Mouse (Mus musculus): Measurements from ENCODE around the gene Iqcf1. TPM values are rescaled to one million over a fixed set of nuclear protein-coding genes. Genes with fewer than 3 reads are reported as not detected.
"Not testable (repeated sequence)": the region's sequence is repeated elsewhere in the genome, so short reads cannot be mapped to it uniquely, and the experiment has no call there.

Gene Iqcf1
- polyA plus RNA-seq, 1 experiment from 2014 or later: not detected

DNA sequence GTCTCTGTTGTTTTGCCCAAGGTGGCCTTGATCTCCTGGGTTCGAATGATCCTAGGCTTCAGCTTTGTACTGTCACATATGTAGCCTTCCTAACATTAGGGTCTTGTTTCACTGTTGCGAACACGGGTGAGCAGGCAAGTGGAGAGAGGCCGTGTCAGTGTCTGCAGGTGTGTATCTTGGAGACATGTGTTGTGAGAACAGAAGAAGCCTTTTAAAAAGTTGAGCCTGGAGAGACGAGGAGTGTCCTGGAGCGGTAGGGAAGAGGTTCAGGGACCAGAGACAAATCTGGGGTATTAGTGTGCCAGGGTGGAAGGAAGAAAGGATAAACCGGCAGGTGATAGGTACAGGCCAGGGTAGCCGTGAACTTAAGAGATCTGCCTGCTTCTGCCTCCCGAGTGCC is 21.7 kb upstream of the Iqcf1 start:
- DNase-seq (ENCODE audit: low spot score): no peak
- H3K36me3 ChIP-seq: peaks cover 36% of the 10 kb centered on the region
- peaks cover 46% of the 10 kb centered on the region for H3K4me1 ChIP-seq
- H3K4me3 ChIP-seq: peak overlapping the region; percentile 83
- H3K27ac ChIP-seq: 0 out of 2 replicates have a peak overlapping the region, but pooled peaks have one; percentile 84
- H3K27me3 ChIP-seq (ENCODE audit: insufficient read depth, poor library complexity, severe bottlenecking): peaks cover 7% of the 10 kb centered on the region; the same call in 1 of the 2 replicates
- no peaks in the 10 kb centered on the region for H3K9me3 ChIP-seq
- WGBS: 77% methylated on average over 9 of the region's 9 CpGs

DNA sequence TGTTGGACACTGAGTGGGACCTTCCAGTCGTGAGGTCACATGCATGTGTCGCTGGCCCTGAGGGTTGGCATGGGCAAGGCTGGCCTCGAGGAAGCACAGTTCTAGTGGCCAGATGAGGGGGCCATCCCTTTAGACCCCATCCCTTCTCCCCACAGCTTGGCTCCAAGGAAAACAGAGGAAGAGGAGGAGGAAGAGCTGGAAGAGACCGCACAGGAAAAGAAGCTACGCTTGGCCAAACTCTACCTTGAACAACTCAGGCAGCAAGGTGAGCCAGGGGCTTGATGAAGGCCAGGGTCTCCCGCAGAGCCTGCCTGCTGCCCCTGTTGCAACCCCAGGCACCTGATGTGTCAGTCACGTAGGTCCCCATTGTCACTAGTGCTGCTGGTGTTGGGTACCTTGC is 19.2 kb upstream of the Iqcf1 start:
- Histone ChIP-seq H3K4me3 (no peak overlapping the region), H3K36me3 (peaks cover 60% of the 10 kb centered on the region), H3K27me3 (ENCODE audit: insufficient read depth, poor library complexity, severe bottlenecking) (no peaks in the 10 kb centered on the region), H3K9me3 (no peaks in the 10 kb centered on the region), H3K4me1 (peaks cover 27% of the 10 kb centered on the region), H3K27ac (no peak overlapping the region)
- no peak for DNase-seq (ENCODE audit: low spot score)
- WGBS: 91% methylated on average over 7 of the region's 7 CpGs

DNA sequence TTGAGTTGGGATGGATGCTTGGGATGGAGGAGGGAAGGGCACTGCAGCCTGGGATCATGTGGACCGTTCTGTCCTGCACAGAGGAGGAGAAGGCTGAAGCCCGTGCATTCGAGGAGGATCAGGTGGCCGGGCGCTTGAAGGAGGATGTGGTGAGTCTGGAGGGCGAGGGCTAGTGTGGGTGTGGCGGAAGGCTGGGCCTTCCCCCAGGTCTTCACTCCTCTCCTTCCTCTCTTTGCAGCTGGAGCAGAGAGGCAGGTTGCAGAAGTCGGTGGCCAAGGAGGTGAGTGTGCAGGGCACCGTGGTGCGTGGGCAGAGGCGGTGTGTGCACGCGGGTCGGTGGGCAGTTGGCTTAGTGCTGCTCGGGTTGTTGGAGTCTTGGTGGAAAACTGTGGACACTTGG is 18.7 kb upstream of the Iqcf1 start:
- DNase-seq (ENCODE audit: low spot score): no peak
- H3K27me3 ChIP-seq (ENCODE audit: insufficient read depth, poor library complexity, severe bottlenecking): no peaks in the 10 kb centered on the region
- H3K27ac ChIP-seq: no peak overlapping the region
- H3K9me3 ChIP-seq: no peaks in the 10 kb centered on the region
- peaks cover 22% of the 10 kb centered on the region for H3K4me1 ChIP-seq
- H3K36me3 ChIP-seq: peaks cover 65% of the 10 kb centered on the region
- H3K4me3 ChIP-seq: no peak overlapping the region
- 94% methylated on average over 15 of the region's 15 CpGs for WGBS

DNA sequence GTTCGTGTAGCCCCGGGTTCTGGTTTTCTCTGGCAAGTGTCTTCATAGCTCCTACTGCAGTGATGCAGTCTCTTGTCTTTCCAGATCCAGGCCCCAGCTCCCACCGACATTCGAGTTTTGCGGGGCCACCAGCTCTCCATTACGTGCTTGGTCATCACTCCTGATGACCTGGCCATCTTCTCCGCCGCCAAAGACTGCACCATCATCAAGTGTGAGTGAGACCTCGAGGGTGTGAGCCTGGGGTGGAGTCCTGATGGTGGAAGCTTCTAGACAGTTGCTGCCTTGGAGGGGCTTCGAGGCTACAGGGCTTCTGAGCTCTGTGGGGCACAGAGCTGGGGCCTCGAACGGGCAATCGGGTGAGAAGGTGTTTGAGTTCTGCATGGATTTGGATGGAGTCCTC is 18.1 kb upstream of the Iqcf1 start:
- Histone ChIP-seq H3K27ac (no peak overlapping the region), H3K27me3 (ENCODE audit: insufficient read depth, poor library complexity, severe bottlenecking) (no peaks in the 10 kb centered on the region), H3K36me3 (peaks cover 69% of the 10 kb centered on the region), H3K4me3 (no peak overlapping the region), H3K4me1 (peaks cover 16% of the 10 kb centered on the region), H3K9me3 (no peaks in the 10 kb centered on the region)
- DNase-seq (ENCODE audit: low spot score): no peak
- WGBS: 92% methylated on average over 13 of the region's 13 CpGs

DNA sequence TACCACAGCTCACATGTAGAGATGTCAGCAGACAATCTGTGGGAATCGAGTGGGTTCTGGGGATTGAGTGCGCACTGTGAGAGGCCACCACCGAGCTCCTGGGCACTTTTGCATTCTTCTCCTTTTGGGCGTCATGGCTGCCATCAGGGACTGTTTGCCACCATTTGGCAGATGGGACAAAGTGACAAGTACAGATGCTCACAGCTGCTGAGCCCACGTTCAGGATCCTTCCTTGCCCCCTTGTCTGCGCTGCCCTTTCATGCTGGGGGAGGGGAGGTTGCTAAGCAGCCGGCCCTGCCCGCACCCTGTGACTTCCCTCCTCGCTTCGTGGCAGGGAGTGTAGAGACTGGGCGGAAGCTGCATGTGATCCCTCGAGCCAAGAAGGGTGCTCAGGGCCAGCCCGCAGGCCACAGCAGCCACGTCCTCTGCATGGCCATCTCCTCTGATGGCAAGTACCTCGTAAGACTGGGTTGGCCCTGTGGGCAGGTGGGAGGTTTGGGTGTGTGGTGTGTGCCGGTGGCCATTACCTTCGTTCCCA is 17.1 kb upstream of the Iqcf1 start:
- Histone ChIP-seq H3K9me3 (no peaks in the 10 kb centered on the region), H3K27me3 (ENCODE audit: insufficient read depth, poor library complexity, severe bottlenecking) (no peaks in the 10 kb centered on the region), H3K4me3 (no peak overlapping the region), H3K4me1 (peaks cover 13% of the 10 kb centered on the region), H3K36me3 (peaks cover 69% of the 10 kb centered on the region), H3K27ac (no peak overlapping the region)
- no peak for DNase-seq (ENCODE audit: low spot score)
- WGBS: 87% methylated on average over 17 of the region's 17 CpGs

DNA sequence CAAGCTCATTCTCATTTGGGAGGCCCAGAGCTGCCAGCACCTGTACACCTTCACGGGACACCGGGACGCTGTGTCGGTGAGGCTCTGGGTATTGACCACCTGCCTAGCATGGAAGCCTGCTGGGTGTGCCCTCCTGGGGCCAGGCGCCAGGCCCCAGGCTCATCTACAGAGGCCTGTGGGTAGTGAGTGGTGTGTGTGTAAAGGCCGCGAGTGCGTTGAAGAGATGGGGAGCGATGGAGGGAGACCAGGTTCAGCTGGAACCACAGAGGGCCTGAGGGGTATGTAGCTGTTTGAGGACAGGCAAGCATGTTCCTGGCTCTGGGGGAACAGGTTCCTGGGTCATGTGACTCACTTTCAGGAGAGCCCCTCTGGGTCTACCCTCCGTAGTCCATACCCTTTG is 16.6 kb upstream of the Iqcf1 start:
- Histone ChIP-seq H3K36me3 (peaks cover 69% of the 10 kb centered on the region), H3K27ac (no peak overlapping the region), H3K4me3 (no peak overlapping the region), H3K27me3 (ENCODE audit: insufficient read depth, poor library complexity, severe bottlenecking) (no peaks in the 10 kb centered on the region), H3K9me3 (no peaks in the 10 kb centered on the region), H3K4me1 (peaks cover 8% of the 10 kb centered on the region)
- 96% methylated on average over 10 of the region's 10 CpGs for WGBS
- no peak for DNase-seq (ENCODE audit: low spot score)

DNA sequence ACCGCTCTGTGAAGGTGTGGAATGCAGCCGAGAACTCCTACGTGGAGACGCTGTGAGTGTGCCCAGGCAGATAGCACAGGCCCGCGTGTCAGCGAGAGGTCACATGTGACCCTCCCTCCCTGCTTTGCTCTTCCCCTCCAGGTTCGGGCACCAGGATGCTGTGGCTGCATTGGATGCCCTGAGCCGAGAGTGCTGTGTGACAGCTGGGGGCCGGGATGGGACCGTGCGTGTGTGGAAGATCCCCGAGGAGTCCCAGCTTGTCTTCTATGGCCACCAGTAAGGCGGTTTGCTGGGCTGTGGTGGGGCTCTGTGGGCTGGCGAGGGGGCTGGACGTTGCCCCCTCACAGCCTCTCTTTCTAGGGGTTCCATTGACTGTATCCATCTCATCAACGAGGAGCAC is 16.2 kb upstream of the Iqcf1 start:
- no peaks in the 10 kb centered on the region for H3K27me3 ChIP-seq (ENCODE audit: insufficient read depth, poor library complexity, severe bottlenecking)
- no peaks in the 10 kb centered on the region for H3K9me3 ChIP-seq
- DNase-seq (ENCODE audit: low spot score): no peak
- H3K4me1 ChIP-seq: 0 out of 2 replicates have a peak, but pooled peaks cover 6% of the 10 kb centered on the region
- peaks cover 69% of the 10 kb centered on the region for H3K36me3 ChIP-seq
- WGBS: 87% methylated on average over 17 of the region's 17 CpGs
- H3K27ac ChIP-seq: no peak overlapping the region
- H3K4me3 ChIP-seq: no peak overlapping the region

DNA sequence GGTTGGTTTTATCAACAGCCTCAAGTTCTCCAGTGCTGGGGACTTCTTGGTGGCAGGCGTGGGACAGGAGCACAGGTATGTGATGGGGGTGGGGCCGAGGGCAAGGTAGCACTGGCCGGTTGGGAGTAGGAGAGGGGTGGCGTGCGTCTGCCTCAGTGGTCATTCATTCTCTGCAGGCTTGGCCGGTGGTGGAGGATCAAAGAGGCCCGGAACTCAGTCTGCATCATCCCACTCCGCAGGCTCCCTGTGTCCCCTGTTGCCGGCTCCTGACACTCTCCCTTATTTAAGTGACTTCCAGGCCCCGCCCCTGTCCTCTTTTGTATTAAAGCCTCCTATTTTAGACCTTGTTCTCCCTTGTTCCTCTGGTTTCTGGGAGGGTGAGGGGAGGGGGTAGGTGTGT is 14.7 kb upstream of the Iqcf1 start:
- H3K36me3 ChIP-seq: peaks cover 60% of the 10 kb centered on the region
- WGBS: 85% methylated on average over 10 of the region's 10 CpGs

DNA sequence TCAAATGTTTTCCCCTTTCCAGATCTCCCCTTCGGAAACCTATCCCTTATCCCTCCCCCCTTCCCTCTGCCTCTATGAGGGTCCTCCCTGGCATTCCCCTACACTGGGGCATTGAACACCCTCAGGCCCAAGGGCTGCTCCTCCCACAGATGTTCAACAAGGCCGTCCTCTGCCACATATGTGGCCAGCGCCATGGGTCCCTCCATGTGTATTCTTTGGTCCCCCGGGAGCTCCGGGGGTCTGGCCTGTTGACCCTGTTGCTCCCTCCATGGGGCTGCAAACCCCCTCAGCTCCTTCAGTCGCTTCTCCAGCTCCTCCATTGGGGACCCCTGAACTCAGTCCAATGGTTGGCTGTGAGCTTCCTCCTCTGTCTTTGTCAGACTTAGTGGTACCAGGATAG is 12.2 kb upstream of the Iqcf1 start:
- not testable (repeated sequence) for DNase-seq (ENCODE audit: low spot score); H3K27me3 ChIP-seq (ENCODE audit: insufficient read depth, poor library complexity, severe bottlenecking); H3K4me3 ChIP-seq; H3K27ac ChIP-seq; H3K9me3 ChIP-seq
- Histone ChIP-seq H3K36me3 (peaks cover 39% of the 10 kb centered on the region), H3K4me1 (peaks cover 11% of the 10 kb centered on the region)
- 80% methylated on average over 6 of the region's 6 CpGs for WGBS

More for the DNA sequence above, 14.7 kb upstream of the Iqcf1 start:
- no peak overlapping the region for H3K4me3 ChIP-seq
- no peaks in the 10 kb centered on the region for H3K27me3 ChIP-seq (ENCODE audit: insufficient read depth, poor library complexity, severe bottlenecking)
- peaks cover 13% of the 10 kb centered on the region for H3K4me1 ChIP-seq
- H3K27ac ChIP-seq: no peak overlapping the region; the same call in 1 of the 2 replicates
- DNase-seq (ENCODE audit: low spot score): no peak
- H3K9me3 ChIP-seq: no peaks in the 10 kb centered on the region

DNA sequence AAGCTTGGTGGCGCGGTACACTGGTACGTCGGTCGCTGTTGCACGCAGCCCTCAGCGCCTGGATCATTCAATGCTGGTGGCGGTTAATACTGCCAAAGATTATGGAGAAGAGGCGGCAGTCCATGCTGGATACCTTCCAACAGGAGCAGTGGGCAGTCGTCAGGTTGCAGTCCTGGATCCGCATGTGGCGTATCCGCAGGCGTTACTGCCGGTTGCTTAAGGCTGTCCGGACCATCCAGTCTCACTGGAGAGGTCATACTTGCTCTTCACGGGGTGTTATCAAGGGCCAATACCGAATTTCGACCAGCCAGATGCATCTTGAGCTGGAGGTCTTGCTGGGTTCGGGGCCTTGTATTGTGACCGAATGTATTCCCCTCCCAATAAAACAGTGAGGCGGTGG is 2.1 kb downstream of the Iqcf1 start:
- H3K9me3 ChIP-seq: no peaks in the 10 kb centered on the region
- 84% methylated on average over 22 of the region's 22 CpGs for WGBS
- no peak for DNase-seq (ENCODE audit: low spot score)
- no peak overlapping the region for H3K4me3 ChIP-seq
- no peaks in the 10 kb centered on the region for H3K4me1 ChIP-seq
- no peaks in the 10 kb centered on the region for H3K36me3 ChIP-seq
- H3K27ac ChIP-seq: no peak overlapping the region
- H3K27me3 ChIP-seq (ENCODE audit: insufficient read depth, poor library complexity, severe bottlenecking): peaks cover 3% of the 10 kb centered on the region; the same call in 1 of the 2 replicates

DNA sequence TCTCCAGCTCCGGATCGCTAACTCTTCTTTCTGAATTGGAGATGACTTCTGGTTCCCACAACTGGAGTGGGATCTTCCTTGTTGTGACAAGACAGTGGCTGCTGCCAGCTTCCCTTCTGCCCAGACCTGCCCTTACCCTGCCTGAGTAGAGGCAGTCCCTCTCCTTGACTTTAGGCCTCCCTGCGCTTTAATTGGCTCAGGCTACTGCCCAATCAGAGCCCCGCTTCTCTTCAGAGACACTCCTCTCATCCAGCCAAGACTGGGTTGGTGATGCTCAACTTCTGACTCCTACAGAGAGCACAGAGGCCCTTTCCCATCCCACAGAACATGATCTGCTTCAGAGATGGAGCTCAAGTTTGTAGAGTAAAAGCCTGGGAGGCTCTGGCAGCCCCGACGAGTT is 4.5 kb downstream of the Iqcf1 start:
- WGBS: 73% methylated on average over 6 of the region's 6 CpGs
- no peak overlapping the region for H3K4me3 ChIP-seq
- H3K4me1 ChIP-seq: no peaks in the 10 kb centered on the region
- peaks cover 13% of the 10 kb centered on the region; the same call in 1 of the 2 replicates for H3K27me3 ChIP-seq (ENCODE audit: insufficient read depth, poor library complexity, severe bottlenecking)
- H3K27ac ChIP-seq: no peak overlapping the region
- no peak for DNase-seq (ENCODE audit: low spot score)
- H3K36me3 ChIP-seq: no peaks in the 10 kb centered on the region
- no peaks in the 10 kb centered on the region for H3K9me3 ChIP-seq

DNA sequence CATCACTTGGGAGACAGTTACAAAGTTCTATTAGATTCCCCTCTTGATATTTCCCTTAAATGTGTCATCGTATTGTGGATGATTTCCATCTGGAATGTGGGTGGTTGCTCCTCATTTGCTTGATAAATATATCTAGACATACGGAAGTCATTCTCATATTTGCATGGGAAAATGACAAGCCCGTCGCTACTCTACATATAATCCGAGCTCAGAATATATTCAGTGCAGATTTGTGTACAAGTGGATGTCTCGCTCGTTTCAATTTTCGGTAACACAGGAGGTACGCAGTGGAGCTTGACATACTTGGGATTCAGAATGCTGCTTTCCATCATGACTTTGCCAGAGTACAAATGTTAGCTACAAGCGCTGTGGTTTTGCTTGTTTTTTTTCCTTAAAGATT is 9.6 kb downstream of the Iqcf1 start:
- 88% methylated on average over 10 of the region's 10 CpGs for WGBS
- DNase-seq (ENCODE audit: low spot score): no peak
- Histone ChIP-seq H3K36me3 (no peaks in the 10 kb centered on the region), H3K27ac (no peak overlapping the region), H3K4me1 (peaks cover 16% of the 10 kb centered on the region), H3K9me3 (no peaks in the 10 kb centered on the region), H3K27me3 (ENCODE audit: insufficient read depth, poor library complexity, severe bottlenecking) (peaks cover 38% of the 10 kb centered on the region; the same call in 1 of the 2 replicates), H3K4me3 (no peak overlapping the region)

DNA sequence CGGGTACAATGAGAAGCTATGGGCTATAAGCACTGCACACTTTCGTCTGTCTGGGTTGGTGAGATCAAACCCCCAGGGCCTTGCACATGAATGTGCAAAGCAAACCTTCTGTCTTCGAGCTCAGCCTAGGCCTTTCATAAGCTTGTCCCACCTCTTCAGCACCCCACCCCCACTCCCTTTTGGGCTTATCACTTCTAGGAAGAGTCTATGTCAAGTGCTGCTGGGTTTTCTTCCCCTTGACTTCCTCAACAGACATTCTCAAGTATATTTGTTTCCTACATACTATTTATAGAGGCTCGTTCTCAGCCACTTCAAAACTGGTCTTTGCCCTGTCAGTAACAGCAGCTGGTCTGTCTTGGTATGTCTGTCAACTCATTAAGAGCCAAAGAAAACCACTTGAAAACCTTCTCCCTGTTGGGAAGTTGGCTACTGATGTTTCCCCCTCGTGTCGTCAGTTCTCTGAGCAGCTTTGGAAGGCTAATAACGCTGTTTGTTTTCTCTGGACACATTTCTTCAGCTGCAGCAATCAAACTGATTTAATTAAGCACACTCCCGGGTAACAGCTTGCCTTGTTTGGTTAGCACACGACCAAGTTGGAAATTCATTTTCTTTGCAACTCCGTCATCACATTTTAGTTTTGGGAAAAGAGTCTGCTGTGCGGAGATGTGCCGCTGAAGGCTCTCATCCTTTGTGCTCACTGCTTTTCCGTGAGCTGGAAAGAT is 13.1 kb downstream of the Iqcf1 start:
- no peaks in the 10 kb centered on the region for H3K36me3 ChIP-seq
- no peak overlapping the region for H3K27ac ChIP-seq
- H3K27me3 ChIP-seq (ENCODE audit: insufficient read depth, poor library complexity, severe bottlenecking): peaks cover 53% of the 10 kb centered on the region; the same call in 1 of the 2 replicates
- 43% methylated on average over 13 of the region's 13 CpGs for WGBS
- H3K9me3 ChIP-seq: no peaks in the 10 kb centered on the region
- no peak for DNase-seq (ENCODE audit: low spot score)
- H3K4me1 ChIP-seq: peaks cover 19% of the 10 kb centered on the region
- H3K4me3 ChIP-seq: no peak overlapping the region
